Mouse (Mus musculus) neural tube, embryonic 14.5 days (tissue): ENCODE results near the gene Chic2. TPM values are rescaled to one million over a fixed set of nuclear protein-coding genes. Genes with fewer than 3 reads are reported as not detected.

ENCODE experiments used
- ATAC-seq: fragments of 200-750 bp; cut with Nextera tagmentation; 2 replicates; pipeline ENCODE4 v1.8.0; 2017; ENCODE audit warnings: low read depth, mild to moderate bottlenecking, moderate TSS enrichment, moderate library complexity
- H3K27ac ChIP-seq: fragments of 300-500 bp; sonication (generic); 2 replicates; pipeline ENCODE4 v1.5.1; 2014; ENCODE audit warnings: low read depth, mild to moderate bottlenecking, control low read depth, low read length, moderate library complexity, mixed read lengths
- H3K27me3 ChIP-seq: fragments of 300-500 bp; sonication (generic); 2 replicates; pipeline ENCODE4 v1.6.1; 2014; ENCODE audit warnings: low read length; ENCODE audit not compliant: control insufficient read depth, insufficient read depth
- H3K36me3 ChIP-seq: fragments of 300-500 bp; sonication (generic); 2 replicates; pipeline ENCODE4 v1.6.1; 2014; ENCODE audit warnings: low read length, mixed read lengths; ENCODE audit not compliant: control insufficient read depth, insufficient read depth
- H3K4me1 ChIP-seq: fragments of 300-500 bp; sonication (generic); 2 replicates; pipeline ENCODE4 v1.6.1; 2014; ENCODE audit warnings: low read length; ENCODE audit not compliant: control insufficient read depth, insufficient read depth
- H3K4me2 ChIP-seq: fragments of 300-500 bp; sonication (generic); 2 replicates; pipeline ENCODE4 v1.6.1; 2014; ENCODE audit warnings: mild to moderate bottlenecking, low read depth, low read length, control low read depth
- H3K4me3 ChIP-seq: fragments of 300-500 bp; sonication (generic); 2 replicates; pipeline ENCODE4 v1.5.1; 2014; ENCODE audit warnings: low read depth, low read length, control low read depth, mixed read lengths
- H3K9ac ChIP-seq: fragments of 300-500 bp; sonication (generic); replicated peaks from 2 replicates; pipeline ENCODE4 v1.6.1; 2014; ENCODE audit warnings: low read depth, mild to moderate bottlenecking, control low read depth, low read length, mixed read lengths
- H3K9me3 ChIP-seq: fragments of 300-500 bp; sonication (generic); 2 replicates; pipeline ENCODE4 v1.6.1; 2016; ENCODE audit warnings: low read length; ENCODE audit not compliant: control insufficient read depth
- WGBS: fragments of 180-500 bp; shearing (Covaris S2); extraction: QIAGEN DNeasy Blood & Tissue Kit; methylation state at CpG from one replicate; pipeline ENCODE4 v1.1.7; 2014; 5-methylcytosine and 5-hydroxymethylcytosine counted together
- polyA plus RNA-seq: library from polyadenylated mRNA; unstranded; fragments of >200 nt; fragmentation: Nextera tagmentation; extraction: Ambion mirVana; gene quantifications from 2 replicates; pipeline ENCODE4 v1.2.1, GENCODE M21; 2014

The Chic2 gene
- polyA plus RNA-seq, 1 experiment from 2014 or later: 50.1 TPM

DNA sequence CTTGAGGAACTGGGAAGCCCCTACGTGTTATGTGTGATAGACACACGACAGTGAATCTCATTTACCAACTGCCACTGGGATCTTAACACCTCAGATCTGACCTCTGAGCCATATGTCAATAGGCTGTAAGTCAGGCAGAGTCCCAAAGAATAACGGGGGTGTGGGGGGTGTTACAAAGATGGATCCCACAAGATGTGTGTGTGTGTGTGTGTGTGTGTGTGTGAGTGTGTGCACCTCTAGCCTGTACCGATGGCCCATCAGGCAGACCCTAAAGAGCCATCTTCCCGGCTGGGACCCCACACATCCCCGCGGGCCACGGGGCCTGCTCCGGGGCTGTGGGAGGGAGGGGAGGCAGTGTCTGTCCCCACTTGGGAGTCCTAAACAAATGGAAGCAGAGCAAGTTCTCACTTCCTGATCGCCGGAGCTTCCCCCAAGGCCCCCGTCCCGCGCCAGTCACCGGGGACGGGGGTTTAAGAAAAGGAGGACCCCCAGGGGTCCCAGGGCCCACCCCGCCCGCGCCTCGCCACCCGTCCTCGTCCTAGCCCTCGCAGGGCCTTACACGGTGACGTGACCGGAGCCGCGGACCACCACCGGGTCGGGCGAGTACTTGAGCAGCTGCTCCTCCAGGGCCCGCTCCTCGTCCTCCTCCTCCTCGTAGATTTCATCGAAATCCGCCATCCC is 813 bp downstream of the Chic2 start:
- WGBS: 0% methylated on average over 34 of the region's 36 CpGs
- Histone ChIP-seq H3K9ac (peak overlapping the region; percentile 95), H3K4me3 (peak overlapping the region; percentile 93), H3K4me2 (peak overlapping the region; percentile 89), H3K36me3 (no peaks in the 10 kb centered on the region), H3K27ac (peak overlapping the region; percentile 87), H3K4me1 (peaks cover 13% of the 10 kb centered on the region), H3K9me3 (no peaks in the 10 kb centered on the region), H3K27me3 (0 out of 2 replicates have a peak, but pooled peaks cover 4% of the 10 kb centered on the region)
- peak; percentile 88 for ATAC-seq

DNA sequence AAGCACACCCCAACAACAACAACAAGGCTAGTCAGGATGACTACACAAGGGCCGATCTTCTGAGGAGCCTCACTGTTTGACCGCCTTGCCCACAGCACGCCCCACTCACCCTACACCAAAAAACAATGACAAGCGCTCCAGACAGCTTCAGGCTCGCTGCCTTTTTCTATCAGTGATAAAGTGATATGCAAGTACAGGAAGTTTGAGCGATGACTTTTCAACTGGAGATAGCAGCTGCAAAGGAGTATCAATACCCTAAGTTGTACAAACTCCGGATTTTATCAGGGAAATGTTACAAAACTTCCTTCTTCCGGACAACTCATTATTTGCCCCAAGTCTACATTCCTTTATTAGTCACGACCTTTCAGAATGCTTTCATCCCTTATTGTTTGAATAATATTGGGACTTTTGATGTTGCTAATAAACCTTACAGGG is 1.5 kb downstream of the Chic2 start:
- peaks cover 13% of the 10 kb centered on the region for H3K4me1 ChIP-seq
- peak overlapping the region; percentile 93 for H3K4me3 ChIP-seq
- no peak overlapping the region for H3K27ac ChIP-seq
- H3K36me3 ChIP-seq: no peaks in the 10 kb centered on the region
- peak overlapping the region; percentile 89 for H3K4me2 ChIP-seq
- 0 out of 2 replicates have a peak, but pooled peaks cover 4% of the 10 kb centered on the region for H3K27me3 ChIP-seq
- no peaks in the 10 kb centered on the region for H3K9me3 ChIP-seq
- WGBS: 52% methylated on average over 9 of the region's 9 CpGs
- H3K9ac ChIP-seq: 0 out of 2 replicates have a peak overlapping the region, but pooled peaks have one; percentile 32
- ATAC-seq: no peak

DNA sequence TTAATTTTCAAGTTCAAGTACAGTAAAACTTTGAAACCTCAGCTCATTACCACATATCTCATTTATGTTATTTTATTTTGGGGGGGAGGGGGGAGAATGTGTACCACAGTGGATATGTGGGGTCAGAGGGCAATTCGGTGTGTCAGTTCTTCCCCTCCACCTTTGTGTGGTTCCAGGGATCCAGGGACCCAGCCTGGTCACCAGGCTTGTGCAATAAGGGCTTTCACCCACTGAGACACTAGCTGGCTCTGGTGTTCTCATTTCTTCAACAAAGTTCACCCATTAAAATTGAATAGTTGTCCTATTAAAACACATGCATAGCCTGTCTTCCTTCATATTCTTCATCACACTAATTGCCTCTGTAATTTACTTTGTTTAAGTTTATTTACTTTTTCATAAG is 5.3 kb downstream of the Chic2 start:
- no peak overlapping the region for H3K9ac ChIP-seq
- no peak overlapping the region for H3K4me2 ChIP-seq
- no peak for ATAC-seq
- H3K4me3 ChIP-seq: no peak overlapping the region
- no peak overlapping the region for H3K27ac ChIP-seq
- no peaks in the 10 kb centered on the region for H3K9me3 ChIP-seq
- peaks cover 13% of the 10 kb centered on the region for H3K4me1 ChIP-seq
- 0 out of 2 replicates have a peak, but pooled peaks cover 4% of the 10 kb centered on the region for H3K27me3 ChIP-seq
- no peaks in the 10 kb centered on the region for H3K36me3 ChIP-seq
- 96% methylated on average over 1 of the region's 1 CpGs for whole genome bisulfite sequencing

DNA sequence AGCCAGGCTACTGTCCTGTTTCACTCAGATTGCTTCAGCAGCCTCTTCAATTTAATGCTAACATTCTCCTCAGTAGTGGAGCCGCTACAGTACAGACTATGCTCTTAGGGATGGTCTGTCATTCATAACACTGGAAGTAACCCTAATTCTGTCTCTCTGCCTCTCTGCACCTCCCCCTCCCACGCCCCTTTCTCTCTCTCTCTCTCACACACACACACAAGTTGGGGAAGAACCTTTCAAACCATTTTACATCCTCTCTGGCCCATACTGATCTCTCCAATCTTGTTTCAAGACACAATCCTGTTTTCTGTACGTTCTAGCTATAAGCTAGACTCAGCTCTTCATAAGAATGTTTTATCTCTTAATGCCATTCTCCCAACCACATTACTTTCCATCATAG is 9.1 kb downstream of the Chic2 start:
- no peak for ATAC-seq
- Histone ChIP-seq H3K27ac (no peak overlapping the region), H3K9ac (no peak overlapping the region), H3K4me2 (no peak overlapping the region), H3K36me3 (no peaks in the 10 kb centered on the region), H3K9me3 (no peaks in the 10 kb centered on the region), H3K4me3 (no peak overlapping the region), H3K4me1 (no peaks in the 10 kb centered on the region), H3K27me3 (no peaks in the 10 kb centered on the region)
- WGBS: 88% methylated on average over 3 of the region's 3 CpGs

- 33% methylated on average over 1 of the region's 1 CpGs for WGBS
- Histone ChIP-seq H3K27me3 (no peaks in the 10 kb centered on the region), H3K4me1 (peaks cover 7% of the 10 kb centered on the region; the same call in 1 of the 2 replicates), H3K4me2 (no peak overlapping the region), H3K9ac (no peak overlapping the region), H3K27ac (no peak overlapping the region), H3K4me3 (no peak overlapping the region), H3K36me3 (no peaks in the 10 kb centered on the region), H3K9me3 (no peaks in the 10 kb centered on the region)
- no peak for ATAC-seq
Measured at GRCm38 (mm10) chr5:75014768-75015167, 29.8 kb downstream of the Chic2 start.

- Histone ChIP-seq H3K36me3 (no peaks in the 10 kb centered on the region), H3K27ac (no peak overlapping the region), H3K9me3 (no peaks in the 10 kb centered on the region), H3K4me3 (no peak overlapping the region), H3K9ac (no peak overlapping the region), H3K4me2 (no peak overlapping the region), H3K4me1 (peaks cover 7% of the 10 kb centered on the region; the same call in 1 of the 2 replicates), H3K27me3 (no peaks in the 10 kb centered on the region)
- ATAC-seq: no peak
- 12% methylated on average over 8 of the region's 8 CpGs for WGBS
Measured at GRCm38 (mm10) chr5:75012771-75013421, 31.7 kb downstream of the Chic2 start.

- no peak overlapping the region for H3K4me3 ChIP-seq
- H3K27me3 ChIP-seq: no peaks in the 10 kb centered on the region
- no peaks in the 10 kb centered on the region for H3K9me3 ChIP-seq
- H3K4me1 ChIP-seq: peaks cover 7% of the 10 kb centered on the region; the same call in 1 of the 2 replicates
- H3K27ac ChIP-seq: no peak overlapping the region
- H3K4me2 ChIP-seq: no peak overlapping the region
- H3K36me3 ChIP-seq: no peaks in the 10 kb centered on the region
- H3K9ac ChIP-seq: no peak overlapping the region
- ATAC-seq: no peak; the same call in 1 of the 2 replicates
- 32% methylated on average over 4 of the region's 4 CpGs for WGBS
Measured at GRCm38 (mm10) chr5:75011985-75012738, 32.4 kb downstream of the Chic2 start.

DNA sequence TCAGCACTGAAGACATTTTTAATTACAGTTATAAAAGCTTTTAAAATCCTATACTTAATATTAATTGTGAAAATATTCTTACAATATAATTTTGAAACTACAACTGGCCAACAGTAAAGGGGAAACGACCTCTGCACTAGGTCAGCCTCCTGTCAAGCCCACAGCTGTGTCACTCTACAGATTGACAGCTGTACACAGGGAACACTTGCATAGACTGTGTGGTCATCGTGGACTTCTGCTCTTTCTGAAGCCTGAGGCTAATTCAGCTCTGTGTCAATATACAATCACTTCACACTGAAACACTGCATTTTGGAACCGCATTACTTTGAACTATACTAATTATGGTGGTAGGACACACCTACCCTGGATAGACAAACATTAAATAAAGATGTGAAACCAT is 39.8 kb downstream of the Chic2 start:
- Histone ChIP-seq H3K27me3 (peaks cover 3% of the 10 kb centered on the region; the same call in 1 of the 2 replicates), H3K27ac (no peak overlapping the region), H3K36me3 (0 out of 2 replicates have a peak, but pooled peaks cover 8% of the 10 kb centered on the region), H3K4me3 (no peak overlapping the region), H3K4me1 (no peaks in the 10 kb centered on the region), H3K9ac (no peak overlapping the region), H3K9me3 (no peaks in the 10 kb centered on the region), H3K4me2 (no peak overlapping the region)
- 72% methylated on average over 3 of the region's 3 CpGs for WGBS
- ATAC-seq: no peak
